Mouse (Mus musculus): ENCODE measurements around the gene Nlk.
"Not testable (repeated sequence)": the region's sequence is repeated elsewhere in the genome, so short reads cannot be mapped to it uniquely, and the experiment has no call there.

Gene Nlk

GRCm38 (mm10) chr11:78544449-78545111 is 152.6 kb downstream of the Nlk start:
- DNase-seq (ENCODE audit: low spot score) = no peak

- DNase-seq (ENCODE audit: low spot score) = no peak
Observed at GRCm38 (mm10) chr11:78540358-78540757, 156.8 kb downstream of the Nlk start.

GRCm38 (mm10) chr11:78536690-78537084 is 160.5 kb downstream of the Nlk start:
- no peak for DNase-seq (ENCODE audit: low spot score)

- peak; percentile 80 for DNase-seq (ENCODE audit: low spot score)
Observed at GRCm38 (mm10) chr11:78536080-78536689, 161.0 kb downstream of the Nlk start, which contains the start of the genes Tnfaip1 and Ift20. Gene Tnfaip1, minus strand, starts transcription at chr11:78536332. Gene Ift20, plus strand, starts transcription at chr11:78536361.

- DNase-seq (ENCODE audit: low spot score) = no peak
Observed at GRCm38 (mm10) chr11:78535376-78536079, 161.6 kb downstream of the Nlk start.

- DNase-seq (ENCODE audit: low spot score) = no peak
Observed at GRCm38 (mm10) chr11:78534516-78534915, 162.7 kb downstream of the Nlk start.

GRCm38 (mm10) chr11:78531515-78531914 is 165.7 kb downstream of the Nlk start:
- DNase-seq (ENCODE audit: low spot score) = not testable (repeated sequence)

GRCm38 (mm10) chr11:78531046-78531445 is 166.1 kb downstream of the Nlk start:
- DNase-seq (ENCODE audit: low spot score) = no peak

GRCm38 (mm10) chr11:78530001-78530400 is 167.2 kb downstream of the Nlk start:
- DNase-seq (ENCODE audit: low spot score) = no peak

GRCm38 (mm10) chr11:78528714-78529113 is 168.5 kb downstream of the Nlk start:
- DNase-seq (ENCODE audit: low spot score) = no peak

- DNase-seq (ENCODE audit: low spot score) = no peak
Observed at GRCm38 (mm10) chr11:78524838-78525237, 172.3 kb downstream of the Nlk start.

- no peak for DNase-seq (ENCODE audit: low spot score)
Observed at GRCm38 (mm10) chr11:78523241-78523955, 173.8 kb downstream of the Nlk start.

GRCm38 (mm10) chr11:78522481-78522997 is 174.6 kb downstream of the Nlk start:
- no peak for DNase-seq (ENCODE audit: low spot score)

- DNase-seq (ENCODE audit: low spot score) = no peak
Observed at GRCm38 (mm10) chr11:78521880-78522279, 175.3 kb downstream of the Nlk start.

- no peak for DNase-seq (ENCODE audit: low spot score)
Observed at GRCm38 (mm10) chr11:78518931-78519330, 178.2 kb downstream of the Nlk start.
